Mouse (Mus musculus) lung, embryonic 15.5 days (tissue): ENCODE data around the gene Akr1c18. TPM values are rescaled to one million over a fixed set of nuclear protein-coding genes. Genes with fewer than 3 reads are reported as not detected.
A peak's percentile ranks its signal among the peaks of the same experiment; 100 is the strongest.
"Not testable (repeated sequence)": the region's sequence is repeated elsewhere in the genome, so short reads cannot be mapped to it uniquely, and the experiment has no call there.

Source experiments
- ATAC-seq: fragments of 200-750 bp; cut with Nextera tagmentation; 2 replicates; pipeline ENCODE4 v1.8.0; 2017; ENCODE audit warnings: moderate number of reproducible peaks, borderline replicate concordance; ENCODE audit not compliant: low FRiP score, low TSS enrichment; ENCODE audit errors: extremely low read depth
- H3K27ac ChIP-seq: fragments of 300-500 bp; sonication (generic); 2 replicates; pipeline ENCODE4 v1.5.1; 2015; ENCODE audit warnings: moderate library complexity, mild to moderate bottlenecking, inconsistent platforms
- H3K27me3 ChIP-seq: fragments of 300-500 bp; sonication (generic); 2 replicates; pipeline ENCODE4 v1.6.1; 2015; ENCODE audit warnings: inconsistent platforms
- H3K36me3 ChIP-seq: fragments of 300-500 bp; sonication (generic); 2 replicates; pipeline ENCODE4 v1.6.1; 2015; ENCODE audit warnings: inconsistent platforms
- H3K4me1 ChIP-seq: fragments of 300-500 bp; sonication (generic); 2 replicates; pipeline ENCODE4 v1.6.1; 2015; ENCODE audit warnings: inconsistent platforms
- H3K4me2 ChIP-seq: fragments of 300-500 bp; sonication (generic); 2 replicates; pipeline ENCODE4 v1.6.1; 2015; ENCODE audit warnings: inconsistent platforms, mild to moderate bottlenecking, moderate library complexity
- H3K4me3 ChIP-seq: fragments of 300-500 bp; sonication (generic); 2 replicates; pipeline ENCODE4 v1.5.1; 2015; ENCODE audit warnings: mild to moderate bottlenecking, inconsistent platforms
- H3K9ac ChIP-seq: fragments of 300-500 bp; sonication (generic); 2 replicates; pipeline ENCODE4 v1.6.1; 2015; ENCODE audit warnings: inconsistent platforms
- H3K9me3 ChIP-seq: fragments of 300-500 bp; sonication (generic); 2 replicates; pipeline ENCODE4 v1.6.1; 2016; ENCODE audit warnings: inconsistent platforms
- WGBS: fragments of 180-500 bp; shearing (Covaris S2); methylation state at CpG from one replicate; pipeline ENCODE4 v1.1.7; 2015; 5-methylcytosine and 5-hydroxymethylcytosine counted together
- polyA plus RNA-seq: library from polyadenylated mRNA; unstranded; fragments of >200 nt; fragmentation: Nextera tagmentation; extraction: Ambion mirVana; gene quantifications from 2 replicates; pipeline ENCODE4 v1.2.1, GENCODE M21; 2015

The Akr1c18 gene
- polyA plus RNA-seq = 1.1 and 1.4 TPM in 2 replicates

DNA sequence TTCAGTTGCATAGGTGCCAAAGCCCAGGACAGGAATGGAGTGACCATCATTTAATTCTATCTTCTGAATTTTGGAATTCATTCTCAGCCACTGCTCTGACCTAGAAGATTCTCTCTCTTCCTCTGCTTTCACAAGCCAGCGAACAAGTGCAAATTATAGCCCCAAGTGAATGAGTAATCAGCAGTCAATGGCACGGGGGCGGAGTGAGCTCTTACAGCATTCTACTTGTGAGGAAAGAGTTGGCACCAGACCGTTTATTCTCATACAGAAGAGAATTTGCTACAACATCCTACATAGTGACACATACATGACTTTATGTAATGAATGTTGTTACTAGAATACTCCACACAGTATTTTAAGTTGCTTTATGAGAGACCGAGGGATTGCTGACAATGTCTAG lies at the start of gene Akr1c18:
Gene Akr1c18 (minus strand): TSS at position 137 of the 400 bp plus-strand sequence.
- H3K4me3 ChIP-seq = no peak within 1 kb of the TSS
- no peak within 1 kb of the TSS for H3K4me2 ChIP-seq
- 72% methylated on average over 5 of the region's 5 CpGs for WGBS
- H3K9ac ChIP-seq = no peak within 1 kb of the TSS
- no peak for ATAC-seq
- no peaks in the 10 kb centered on the region for H3K27me3 ChIP-seq
- H3K36me3 ChIP-seq = no peaks in the 10 kb centered on the region
- no peaks in the 10 kb centered on the region for H3K9me3 ChIP-seq
- no peak within 1 kb of the TSS for H3K27ac ChIP-seq
- no peaks in the 10 kb centered on the region for H3K4me1 ChIP-seq

DNA sequence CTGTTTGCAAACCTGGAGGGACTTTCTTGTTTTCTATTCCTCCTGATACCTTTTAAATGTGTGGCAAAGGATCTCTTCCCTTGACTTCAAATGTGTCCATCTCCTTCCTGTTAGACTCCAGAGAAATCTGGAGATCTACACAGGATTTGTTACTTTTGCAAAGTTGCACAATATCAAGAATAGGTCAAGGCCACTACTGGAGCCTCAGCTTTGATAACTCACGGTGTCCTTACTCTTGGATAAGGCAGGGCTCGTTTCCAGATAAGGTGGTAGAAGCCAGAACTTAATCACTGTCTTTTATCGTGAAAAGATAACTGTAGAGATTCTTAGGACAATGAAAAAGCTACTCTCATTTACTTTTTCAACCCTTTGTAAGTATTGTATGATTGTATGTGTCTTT lies 42.1 kb upstream of the Akr1c18 start:
- no peak overlapping the region for H3K4me3 ChIP-seq
- no peak overlapping the region for H3K9ac ChIP-seq
- no peak overlapping the region for H3K4me2 ChIP-seq
- 59% methylated on average over 3 of the region's 3 CpGs for WGBS
- no peaks in the 10 kb centered on the region for H3K27me3 ChIP-seq
- H3K9me3 ChIP-seq = no peaks in the 10 kb centered on the region
- H3K36me3 ChIP-seq = no peaks in the 10 kb centered on the region
- H3K4me1 ChIP-seq = no peaks in the 10 kb centered on the region
- ATAC-seq = no peak
- no peak overlapping the region for H3K27ac ChIP-seq

DNA sequence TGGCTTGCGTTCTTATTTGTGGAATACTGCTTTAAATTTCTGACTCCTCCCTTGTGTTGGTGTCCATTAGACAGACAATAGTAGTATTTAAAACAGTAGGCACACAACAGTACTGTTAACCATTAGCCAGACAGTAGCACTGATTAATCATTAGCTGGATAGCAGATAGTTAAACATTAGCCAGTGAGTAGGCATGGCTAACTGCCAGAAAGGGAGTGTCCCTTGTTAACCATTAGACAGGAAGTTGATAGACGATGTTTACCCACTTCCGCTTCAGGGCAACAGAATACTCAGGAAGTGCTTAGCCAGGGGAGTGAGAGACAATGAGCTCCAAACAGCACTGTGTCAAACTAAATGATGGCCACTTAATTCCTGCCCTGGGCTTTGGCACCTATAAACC lies 40.5 kb upstream of the Akr1c18 start, which contains the start of gene Akr1c13:
Gene Akr1c13 (plus strand): TSS at position 247 of the 400 bp plus-strand sequence.
- Histone ChIP-seq H3K4me1 (no peaks in the 10 kb centered on the region), H3K4me3 (no peak within 1 kb of the TSS), H3K9me3 (no peaks in the 10 kb centered on the region), H3K27ac (no peak within 1 kb of the TSS), H3K9ac (no peak within 1 kb of the TSS), H3K27me3 (no peaks in the 10 kb centered on the region), H3K4me2 (no peak within 1 kb of the TSS), H3K36me3 (no peaks in the 10 kb centered on the region)
- ATAC-seq = peak; percentile 73; the same call in 1 of the 2 replicates
- WGBS = 42% methylated on average over 3 of the region's 3 CpGs

DNA sequence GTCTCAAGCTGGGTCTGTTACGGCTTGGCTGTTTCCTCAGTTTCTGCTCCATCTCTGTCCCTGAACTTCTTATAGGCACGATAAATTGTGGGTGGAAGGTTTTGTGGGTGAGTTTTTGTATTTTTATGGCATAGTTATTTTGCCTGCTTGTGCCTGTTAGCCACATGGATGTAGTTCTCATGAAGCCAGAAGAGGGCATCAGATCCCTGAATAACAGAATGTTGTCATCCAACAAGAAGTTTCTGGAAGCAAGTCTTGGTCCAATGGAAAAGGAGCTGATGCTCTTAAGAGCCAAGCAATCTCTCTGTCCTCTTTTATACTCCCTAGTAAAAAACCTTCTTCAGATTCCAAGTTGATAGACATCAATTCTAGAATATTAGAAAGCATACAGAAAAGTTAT lies 37.7 kb upstream of the Akr1c18 start:
- no peak overlapping the region for H3K4me3 ChIP-seq
- H3K4me1 ChIP-seq = no peaks in the 10 kb centered on the region
- no peak overlapping the region for H3K27ac ChIP-seq
- no peaks in the 10 kb centered on the region for H3K36me3 ChIP-seq
- H3K27me3 ChIP-seq = no peaks in the 10 kb centered on the region
- no peak overlapping the region for H3K9ac ChIP-seq
- 73% methylated on average over 2 of the region's 2 CpGs for WGBS
- no peaks in the 10 kb centered on the region for H3K9me3 ChIP-seq
- ATAC-seq = no peak
- no peak overlapping the region for H3K4me2 ChIP-seq

DNA sequence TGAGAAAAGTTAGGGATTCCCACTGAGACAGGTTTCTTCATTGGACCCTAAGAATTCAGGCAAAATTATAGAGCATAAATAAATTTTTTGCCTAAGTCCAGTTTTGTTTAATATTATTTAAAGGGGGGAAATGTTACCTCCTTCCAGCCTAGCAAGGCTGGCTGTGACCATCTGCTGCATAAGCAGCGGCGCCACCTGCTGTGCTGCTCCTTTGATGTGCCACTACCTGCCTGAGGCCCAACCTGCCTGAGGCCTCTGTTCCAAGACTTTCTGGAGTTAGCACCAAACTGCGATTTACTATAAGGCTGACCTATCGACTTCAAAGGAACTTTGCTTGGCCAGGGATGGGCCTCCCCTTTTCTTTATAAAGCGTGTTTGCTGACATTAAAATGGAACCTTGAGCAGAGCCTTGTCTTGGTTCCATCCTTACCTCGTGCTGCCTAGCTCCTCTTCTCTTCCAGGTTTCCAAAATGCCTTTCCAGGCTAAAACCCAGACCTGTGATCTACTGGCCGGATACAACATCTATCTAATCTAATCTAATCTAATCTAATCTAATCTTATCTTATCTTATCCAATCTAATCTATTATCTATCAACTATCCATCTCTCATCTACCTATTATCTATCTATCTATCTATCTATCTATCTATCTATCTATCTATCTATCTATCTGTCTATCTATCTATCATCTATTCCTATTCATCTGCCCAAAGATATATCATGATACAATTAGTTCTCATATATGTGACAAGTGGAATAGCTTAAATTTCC lies 36.4 kb upstream of the Akr1c18 start:
- ATAC-seq, H3K27ac ChIP-seq, H3K4me1 ChIP-seq, H3K4me2 ChIP-seq, H3K9ac ChIP-seq, H3K36me3 ChIP-seq, H3K4me3 ChIP-seq, H3K27me3 ChIP-seq, H3K9me3 ChIP-seq: not testable (repeated sequence)
- 74% methylated on average over 7 of the region's 7 CpGs for WGBS

DNA sequence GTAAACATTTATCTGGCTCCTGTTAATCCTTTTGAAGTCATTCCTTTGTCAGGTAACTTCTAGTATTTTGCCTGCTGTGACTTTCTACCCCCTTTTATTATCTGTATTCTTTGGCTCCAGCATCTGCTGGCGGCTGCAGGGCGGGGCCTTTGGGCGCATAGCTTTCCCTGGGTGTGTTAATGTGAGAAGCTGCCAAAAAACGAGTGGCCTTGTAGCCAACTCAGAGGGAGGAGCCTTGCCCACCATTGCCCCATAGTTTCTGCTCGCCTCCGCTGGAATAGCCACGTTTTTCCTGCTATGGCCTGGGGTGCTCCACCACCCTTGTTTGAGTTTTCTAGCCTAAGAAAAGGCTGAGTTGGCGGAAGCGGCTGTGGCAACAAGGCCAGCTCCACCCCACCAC lies 32.7 kb upstream of the Akr1c18 start:
- Histone ChIP-seq H3K36me3 (no peaks in the 10 kb centered on the region), H3K27me3 (no peaks in the 10 kb centered on the region), H3K9ac (no peak overlapping the region), H3K27ac (no peak overlapping the region), H3K4me2 (no peak overlapping the region), H3K4me3 (no peak overlapping the region), H3K4me1 (no peaks in the 10 kb centered on the region), H3K9me3 (peaks cover 3% of the 10 kb centered on the region; the same call in 1 of the 2 replicates)
- 69% methylated on average over 9 of the region's 9 CpGs for WGBS
- no peak for ATAC-seq

DNA sequence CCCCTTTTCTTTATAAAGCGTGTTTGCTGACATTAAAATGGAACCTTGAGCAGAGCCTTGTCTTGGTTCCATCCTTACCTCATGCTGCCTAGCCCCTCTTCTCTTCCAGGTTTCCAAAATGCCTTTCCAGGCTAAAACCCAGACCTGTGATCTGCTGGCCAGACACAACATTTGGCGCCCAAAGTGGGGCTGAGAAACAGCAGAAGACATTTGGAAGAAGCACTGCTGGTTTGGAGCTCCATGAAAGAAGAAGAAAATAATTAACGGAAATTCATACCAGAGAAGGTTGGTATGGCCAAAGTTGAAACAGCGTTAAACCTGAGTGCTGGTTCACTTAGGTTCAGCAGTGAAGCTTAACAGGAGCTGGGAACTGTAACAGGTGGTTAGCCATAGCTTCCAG lies 30.9 kb upstream of the Akr1c18 start:
- not testable (repeated sequence) for H3K9me3 ChIP-seq, H3K27ac ChIP-seq, H3K9ac ChIP-seq, H3K4me2 ChIP-seq, H3K36me3 ChIP-seq, H3K4me3 ChIP-seq, H3K27me3 ChIP-seq, ATAC-seq, H3K4me1 ChIP-seq
- WGBS = 89% methylated on average over 4 of the region's 4 CpGs

DNA sequence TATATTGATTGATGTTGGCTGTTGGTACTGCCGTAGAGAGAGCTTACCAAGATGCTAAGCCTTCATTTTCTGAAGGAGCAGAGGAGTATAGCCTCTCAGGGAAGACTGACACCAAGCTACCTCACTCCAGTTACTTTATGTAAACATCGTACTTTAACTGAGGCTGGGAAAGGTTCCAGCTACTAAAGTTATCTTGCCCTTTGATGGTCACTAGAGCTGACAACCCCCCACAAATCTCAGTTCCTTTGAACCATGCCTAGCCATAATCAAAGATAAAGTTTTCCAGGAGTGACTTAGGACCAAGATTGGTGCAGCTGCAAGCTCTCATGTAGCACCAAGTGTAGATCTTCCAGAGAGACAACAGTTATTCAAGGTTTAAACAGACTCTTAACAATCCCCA lies 22.5 kb upstream of the Akr1c18 start:
- 10% methylated on average over 2 of the region's 2 CpGs for WGBS
- peaks cover 4% of the 10 kb centered on the region; the same call in 1 of the 2 replicates for H3K4me1 ChIP-seq
- no peak for ATAC-seq
- no peak overlapping the region for H3K27ac ChIP-seq
- no peak overlapping the region for H3K4me3 ChIP-seq
- H3K9ac ChIP-seq = no peak overlapping the region
- no peak overlapping the region for H3K4me2 ChIP-seq
- no peaks in the 10 kb centered on the region for H3K27me3 ChIP-seq
- H3K9me3 ChIP-seq = no peaks in the 10 kb centered on the region
- H3K36me3 ChIP-seq = no peaks in the 10 kb centered on the region

DNA sequence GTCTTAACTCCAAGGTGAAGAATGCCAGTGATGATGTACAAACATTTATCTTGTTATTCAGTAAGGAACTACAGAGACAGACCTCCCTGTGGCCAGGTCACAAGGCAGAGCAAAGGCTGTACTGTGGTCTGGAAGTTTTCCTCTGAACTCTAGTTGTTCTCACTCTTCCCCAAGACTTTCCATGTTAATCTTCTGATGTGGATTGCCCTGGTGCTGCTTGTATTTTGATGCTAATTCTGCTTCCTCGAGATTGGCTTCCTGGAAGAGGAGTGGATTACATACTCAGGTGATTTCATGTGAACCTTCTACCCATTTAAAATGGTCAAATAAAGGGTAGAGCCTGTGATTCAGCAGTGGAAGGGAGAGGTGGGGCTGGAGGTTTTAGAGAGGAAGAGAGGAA lies 17.6 kb upstream of the Akr1c18 start:
- ATAC-seq = no peak
- Histone ChIP-seq H3K27ac (no peak overlapping the region), H3K36me3 (no peaks in the 10 kb centered on the region), H3K9me3 (no peaks in the 10 kb centered on the region), H3K27me3 (no peaks in the 10 kb centered on the region), H3K4me2 (no peak overlapping the region), H3K9ac (no peak overlapping the region), H3K4me1 (peaks cover 2% of the 10 kb centered on the region; the same call in 1 of the 2 replicates), H3K4me3 (no peak overlapping the region)
- 30% methylated on average over 1 of the region's 1 CpGs for WGBS

DNA sequence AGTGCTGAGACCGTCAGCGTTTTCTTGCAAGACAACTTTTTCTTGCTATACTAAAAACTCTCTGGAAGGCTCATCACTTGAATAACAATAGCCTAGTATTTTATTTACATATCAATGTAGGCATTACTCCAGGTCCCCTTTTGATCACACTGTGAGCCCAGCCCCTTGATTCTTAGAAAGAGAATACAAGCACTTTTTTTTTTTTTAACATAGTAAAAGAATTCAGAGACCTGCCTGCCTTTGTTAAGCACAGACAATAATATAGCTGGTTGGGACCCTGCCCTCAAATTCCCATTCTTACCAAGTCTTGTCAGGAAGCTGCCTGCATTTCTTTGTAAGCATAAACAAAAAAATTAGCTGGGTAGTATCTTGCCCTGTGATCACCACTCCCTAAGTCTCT lies 4.8 kb upstream of the Akr1c18 start:
- no peak overlapping the region for H3K4me3 ChIP-seq
- H3K9ac ChIP-seq = no peak overlapping the region
- H3K36me3 ChIP-seq = no peaks in the 10 kb centered on the region
- ATAC-seq = no peak
- no peaks in the 10 kb centered on the region for H3K4me1 ChIP-seq
- 81% methylated on average over 2 of the region's 2 CpGs for WGBS
- H3K27me3 ChIP-seq = no peaks in the 10 kb centered on the region
- no peak overlapping the region for H3K27ac ChIP-seq
- no peak overlapping the region for H3K4me2 ChIP-seq
- H3K9me3 ChIP-seq = no peaks in the 10 kb centered on the region

DNA sequence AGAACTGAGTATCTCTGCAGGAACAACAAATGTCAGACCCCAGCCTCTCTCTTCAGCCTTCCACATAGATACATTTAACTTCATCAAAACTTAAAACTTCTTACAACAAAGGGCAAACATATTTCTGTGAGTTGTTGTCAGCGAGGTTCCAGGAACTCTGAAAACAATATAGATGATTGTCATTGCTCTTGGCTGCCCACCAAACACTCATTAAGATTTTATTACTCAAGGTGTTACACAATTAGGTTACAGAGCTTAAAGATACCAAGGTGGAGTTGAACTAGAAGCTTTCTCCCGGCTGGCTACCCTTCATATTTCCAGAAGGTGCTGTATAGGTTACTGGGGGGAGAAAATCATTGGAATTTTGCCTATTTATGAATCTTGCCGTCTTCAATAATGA lies 3.1 kb upstream of the Akr1c18 start:
- H3K9me3 ChIP-seq = no peaks in the 10 kb centered on the region
- H3K27ac ChIP-seq = no peak overlapping the region
- H3K4me3 ChIP-seq = no peak overlapping the region
- H3K36me3 ChIP-seq = no peaks in the 10 kb centered on the region
- H3K4me2 ChIP-seq = no peak overlapping the region
- ATAC-seq = no peak
- WGBS = 68% methylated on average over 3 of the region's 3 CpGs
- H3K27me3 ChIP-seq = no peaks in the 10 kb centered on the region
- H3K4me1 ChIP-seq = no peaks in the 10 kb centered on the region
- H3K9ac ChIP-seq = no peak overlapping the region

DNA sequence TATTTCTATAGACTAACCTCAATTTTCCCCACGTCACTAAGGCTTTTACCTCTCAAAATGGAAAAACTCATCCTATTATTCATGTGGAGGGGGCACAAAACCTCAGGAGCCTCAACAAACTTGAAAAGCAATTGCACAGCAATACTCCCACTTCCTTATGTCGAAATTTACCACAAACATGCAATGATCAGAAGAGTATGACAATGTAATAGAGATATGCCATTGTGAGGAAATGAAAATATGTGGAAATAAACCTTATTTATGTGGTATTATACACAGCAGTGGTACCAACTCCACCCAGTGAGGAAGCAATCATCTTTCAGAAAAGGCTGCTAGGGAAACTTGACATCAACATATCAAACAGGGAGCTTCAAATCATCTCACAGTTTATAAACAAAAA lies 2.5 kb upstream of the Akr1c18 start:
- H3K27me3 ChIP-seq = no peaks in the 10 kb centered on the region
- H3K27ac ChIP-seq = no peak overlapping the region
- H3K4me3 ChIP-seq = no peak overlapping the region
- H3K4me2 ChIP-seq = no peak overlapping the region
- H3K4me1 ChIP-seq = no peaks in the 10 kb centered on the region
- no peaks in the 10 kb centered on the region for H3K36me3 ChIP-seq
- H3K9ac ChIP-seq = no peak overlapping the region
- H3K9me3 ChIP-seq = no peaks in the 10 kb centered on the region
- 49% methylated on average over 2 of the region's 2 CpGs for WGBS
- ATAC-seq = no peak
